Mouse (Mus musculus) olfactory bulb, adult 2 months (tissue): ENCODE data around the gene Olfr750.

Experiments
- CTCF ChIP-seq: fragments of 200-500 bp; IDR thresholded peaks from 2 replicates; pipeline ENCODE4 v1.5.1; 2012; ENCODE audit warnings: low read depth, mild to moderate bottlenecking, low read length, moderate library complexity; ENCODE audit not compliant: insufficient read depth
- POLR2A ChIP-seq: fragments of 200-500 bp; IDR thresholded peaks from 2 replicates; pipeline ENCODE4 v1.6.1; 2012; ENCODE audit warnings: mild to moderate bottlenecking, low read depth, low read length, moderate library complexity; ENCODE audit not compliant: insufficient read depth

GRCm38 (mm10) chr14:51103217-51103616 lies 29.0 kb upstream of the Olfr750 start:
- TF ChIP-seq CTCF: no peak
- TF ChIP-seq POLR2A: no peak
